Mouse (Mus musculus) limb, embryonic 15.5 days (tissue): ENCODE results near the gene Gm10486. TPM values are rescaled to one million over a fixed set of nuclear protein-coding genes. Genes with fewer than 3 reads are reported as not detected.
"Not testable (repeated sequence)": the region's sequence is repeated elsewhere in the genome, so short reads cannot be mapped to it uniquely, and the experiment has no call there.

Source experiments
- ATAC-seq: fragments of 200-750 bp; cut with Nextera tagmentation; 2 replicates; pipeline ENCODE4 v1.8.0; 2017; ENCODE audit warnings: low read depth, moderate TSS enrichment; ENCODE audit not compliant: insufficient number of reproducible peaks, low FRiP score, low TSS enrichment
- H3K27ac ChIP-seq: fragments of 300-500 bp; sonication (generic); 2 replicates; pipeline ENCODE4 v1.5.1; 2015; ENCODE audit warnings: moderate library complexity, mild to moderate bottlenecking, inconsistent platforms
- H3K27me3 ChIP-seq: fragments of 300-500 bp; sonication (generic); 2 replicates; pipeline ENCODE4 v1.6.1; 2015; ENCODE audit warnings: inconsistent platforms
- H3K36me3 ChIP-seq: fragments of 300-500 bp; sonication (generic); 2 replicates; pipeline ENCODE4 v1.6.1; 2015; ENCODE audit warnings: inconsistent platforms
- H3K4me1 ChIP-seq: fragments of 300-500 bp; sonication (generic); 2 replicates; pipeline ENCODE4 v1.6.1; 2015; ENCODE audit warnings: inconsistent platforms
- H3K4me2 ChIP-seq: fragments of 300-500 bp; sonication (generic); 2 replicates; pipeline ENCODE4 v1.6.1; 2015; ENCODE audit warnings: mild to moderate bottlenecking, inconsistent platforms
- H3K4me3 ChIP-seq: fragments of 300-500 bp; sonication (generic); 2 replicates; pipeline ENCODE4 v1.5.1; 2015; ENCODE audit warnings: mild to moderate bottlenecking, inconsistent platforms
- H3K9ac ChIP-seq: fragments of 300-500 bp; sonication (generic); 2 replicates; pipeline ENCODE4 v1.6.1; 2015; ENCODE audit warnings: inconsistent platforms
- H3K9me3 ChIP-seq: fragments of 300-500 bp; sonication (generic); 2 replicates; pipeline ENCODE4 v1.6.1; 2016; ENCODE audit warnings: inconsistent platforms
- WGBS: fragments of 180-500 bp; shearing (Covaris S2); methylation state at CpG from one replicate; pipeline ENCODE4 v1.1.7; 2015; 5-methylcytosine and 5-hydroxymethylcytosine counted together
- polyA plus RNA-seq: library from polyadenylated mRNA; unstranded; fragments of >200 nt; fragmentation: Nextera tagmentation; extraction: Ambion mirVana; gene quantifications from 2 replicates; pipeline ENCODE4 v1.2.1, GENCODE M21; 2015

Gene Gm10486
- polyA plus RNA-seq = not detected in 2 replicates

- not testable (repeated sequence) for H3K36me3 ChIP-seq, H3K4me3 ChIP-seq, H3K4me1 ChIP-seq, H3K27ac ChIP-seq, H3K4me2 ChIP-seq, ATAC-seq, H3K9ac ChIP-seq, H3K9me3 ChIP-seq, H3K27me3 ChIP-seq
- WGBS = no CpG with 5 or more reads among the region's 6 CpGs
These were observed at the start of gene Gm10486 for GRCm38 (mm10) chrX:35067084-35067483. TSS of gene Gm10486 (plus strand) at chrX:35067384.
